Mouse (Mus musculus): Measurements from ENCODE around the gene Bcl10. TPM values are rescaled to one million over a fixed set of nuclear protein-coding genes. Genes with fewer than 3 reads are reported as not detected.

Gene Bcl10
- polyA plus RNA-seq, 1 experiment from 2014 or later = 38.6 TPM

GRCm38 (mm10) chr3:145941971-145942370, 19.4 kb downstream of the Bcl10 start:
- H3K27me3 ChIP-seq (replicated peaks; ENCODE audit: control insufficient read depth, insufficient read depth, low read length) = no peaks in the 10 kb centered on the region
- H3K4me3 ChIP-seq (replicated peaks; ENCODE audit: low read length) = no peak overlapping the region
- H3K4me2 ChIP-seq (ENCODE audit: low read length) = no peak overlapping the region
- no peaks in the 10 kb centered on the region for H3K9me3 ChIP-seq (ENCODE audit: control insufficient read depth, low read length)
- WGBS = 12% methylated on average over 3 of the region's 3 CpGs
- H3K36me3 ChIP-seq (ENCODE audit: control insufficient read depth, insufficient read depth) = peaks cover 11% of the 10 kb centered on the region
- no peak overlapping the region for H3K9ac ChIP-seq (replicated peaks; ENCODE audit: low read depth, low read length)
- H3K27ac ChIP-seq (ENCODE audit: low read length) = no peak overlapping the region
- no peak for ATAC-seq
- H3K4me1 ChIP-seq (replicated peaks; ENCODE audit: control insufficient read depth, insufficient read depth, low read length) = peaks cover 36% of the 10 kb centered on the region

- H3K4me1 ChIP-seq (replicated peaks; ENCODE audit: control insufficient read depth, insufficient read depth, low read length) = peaks cover 25% of the 10 kb centered on the region
- H3K27ac ChIP-seq (ENCODE audit: low read length) = no peak overlapping the region
- H3K4me3 ChIP-seq (replicated peaks; ENCODE audit: low read length) = no peak overlapping the region
- no peaks in the 10 kb centered on the region for H3K27me3 ChIP-seq (replicated peaks; ENCODE audit: control insufficient read depth, insufficient read depth, low read length)
- H3K36me3 ChIP-seq (ENCODE audit: control insufficient read depth, insufficient read depth) = peaks cover 11% of the 10 kb centered on the region
- H3K9me3 ChIP-seq (ENCODE audit: control insufficient read depth, low read length) = no peaks in the 10 kb centered on the region
- WGBS = 87% methylated on average over 7 of the region's 7 CpGs
- H3K9ac ChIP-seq (replicated peaks; ENCODE audit: low read depth, low read length) = no peak overlapping the region
- H3K4me2 ChIP-seq (ENCODE audit: low read length) = no peak overlapping the region
- ATAC-seq = no peak
Measured at GRCm38 (mm10) chr3:145944348-145944747, 21.7 kb downstream of the Bcl10 start.

GRCm38 (mm10) chr3:145945904-145946303, 23.3 kb downstream of the Bcl10 start:
- WGBS = 89% methylated on average over 3 of the region's 3 CpGs
- no peak for ATAC-seq

GRCm38 (mm10) chr3:145946654-145947053, 24.1 kb downstream of the Bcl10 start:
- no peak for ATAC-seq
- H3K4me2 ChIP-seq (ENCODE audit: low read length) = no peak overlapping the region
- no peak overlapping the region for H3K9ac ChIP-seq (replicated peaks; ENCODE audit: low read depth, low read length)
- H3K4me3 ChIP-seq (replicated peaks; ENCODE audit: low read length) = no peak overlapping the region
- peaks cover 8% of the 10 kb centered on the region for H3K36me3 ChIP-seq (ENCODE audit: control insufficient read depth, insufficient read depth)
- H3K27me3 ChIP-seq (replicated peaks; ENCODE audit: control insufficient read depth, insufficient read depth, low read length) = peaks cover 2% of the 10 kb centered on the region
- WGBS = 64% methylated on average over 2 of the region's 2 CpGs
- H3K4me1 ChIP-seq (replicated peaks; ENCODE audit: control insufficient read depth, insufficient read depth, low read length) = peaks cover 13% of the 10 kb centered on the region
- H3K9me3 ChIP-seq (ENCODE audit: control insufficient read depth, low read length) = no peaks in the 10 kb centered on the region
- H3K27ac ChIP-seq (ENCODE audit: low read length) = no peak overlapping the region

More at GRCm38 (mm10) chr3:145945904-145946303, 23.3 kb downstream of the Bcl10 start:
- Histone ChIP-seq H3K9me3 (ENCODE audit: control insufficient read depth, low read length) (no peaks in the 10 kb centered on the region), H3K27me3 (replicated peaks; ENCODE audit: control insufficient read depth, insufficient read depth, low read length) (peaks cover 2% of the 10 kb centered on the region), H3K27ac (ENCODE audit: low read length) (no peak overlapping the region), H3K4me1 (replicated peaks; ENCODE audit: control insufficient read depth, insufficient read depth, low read length) (peaks cover 18% of the 10 kb centered on the region), H3K4me3 (replicated peaks; ENCODE audit: low read length) (no peak overlapping the region), H3K36me3 (ENCODE audit: control insufficient read depth, insufficient read depth) (peaks cover 8% of the 10 kb centered on the region), H3K9ac (replicated peaks; ENCODE audit: low read depth, low read length) (no peak overlapping the region), H3K4me2 (ENCODE audit: low read length) (no peak overlapping the region)

GRCm38 (mm10) chr3:145947539-145948204, 25.1 kb downstream of the Bcl10 start:
- Histone ChIP-seq H3K27ac (ENCODE audit: low read length) (no peak overlapping the region), H3K9ac (replicated peaks; ENCODE audit: low read depth, low read length) (no peak overlapping the region), H3K27me3 (replicated peaks; ENCODE audit: control insufficient read depth, insufficient read depth, low read length) (peaks cover 2% of the 10 kb centered on the region), H3K4me1 (replicated peaks; ENCODE audit: control insufficient read depth, insufficient read depth, low read length) (peaks cover 7% of the 10 kb centered on the region), H3K4me2 (ENCODE audit: low read length) (no peak overlapping the region), H3K4me3 (replicated peaks; ENCODE audit: low read length) (no peak overlapping the region), H3K36me3 (ENCODE audit: control insufficient read depth, insufficient read depth) (peaks cover 8% of the 10 kb centered on the region), H3K9me3 (ENCODE audit: control insufficient read depth, low read length) (no peaks in the 10 kb centered on the region)
- 15% methylated on average over 6 of the region's 6 CpGs for WGBS
- ATAC-seq = peak; percentile 62

- 7% methylated on average over 15 of the region's 15 CpGs for WGBS
- Histone ChIP-seq H3K27me3 (replicated peaks; ENCODE audit: control insufficient read depth, insufficient read depth, low read length) (peaks cover 2% of the 10 kb centered on the region), H3K9ac (replicated peaks; ENCODE audit: low read depth, low read length) (no peak overlapping the region), H3K27ac (ENCODE audit: low read length) (no peak overlapping the region), H3K4me1 (replicated peaks; ENCODE audit: control insufficient read depth, insufficient read depth, low read length) (peaks cover 5% of the 10 kb centered on the region), H3K4me2 (ENCODE audit: low read length) (peak overlapping the region; percentile 43), H3K9me3 (ENCODE audit: control insufficient read depth, low read length) (no peaks in the 10 kb centered on the region), H3K36me3 (ENCODE audit: control insufficient read depth, insufficient read depth) (no peaks in the 10 kb centered on the region), H3K4me3 (replicated peaks; ENCODE audit: low read length) (peak overlapping the region; percentile 5)
- ATAC-seq = peak; percentile 87
Measured at GRCm38 (mm10) chr3:145950034-145950814, 27.6 kb downstream of the Bcl10 start.

GRCm38 (mm10) chr3:145950815-145951130, 28.2 kb downstream of the Bcl10 start:
- Histone ChIP-seq H3K36me3 (ENCODE audit: control insufficient read depth, insufficient read depth) (no peaks in the 10 kb centered on the region), H3K4me3 (replicated peaks; ENCODE audit: low read length) (no peak overlapping the region), H3K9me3 (ENCODE audit: control insufficient read depth, low read length) (no peaks in the 10 kb centered on the region), H3K4me1 (replicated peaks; ENCODE audit: control insufficient read depth, insufficient read depth, low read length) (peaks cover 5% of the 10 kb centered on the region), H3K27me3 (replicated peaks; ENCODE audit: control insufficient read depth, insufficient read depth, low read length) (peaks cover 2% of the 10 kb centered on the region), H3K9ac (replicated peaks; ENCODE audit: low read depth, low read length) (no peak overlapping the region), H3K4me2 (ENCODE audit: low read length) (no peak overlapping the region), H3K27ac (ENCODE audit: low read length) (no peak overlapping the region)
- ATAC-seq = no peak
- 41% methylated on average over 5 of the region's 5 CpGs for WGBS

GRCm38 (mm10) chr3:145951287-145952165, 28.9 kb downstream of the Bcl10 start:
- no peak overlapping the region for H3K4me2 ChIP-seq (ENCODE audit: low read length)
- peaks cover 2% of the 10 kb centered on the region for H3K27me3 ChIP-seq (replicated peaks; ENCODE audit: control insufficient read depth, insufficient read depth, low read length)
- no peaks in the 10 kb centered on the region for H3K36me3 ChIP-seq (ENCODE audit: control insufficient read depth, insufficient read depth)
- no peak overlapping the region for H3K27ac ChIP-seq (ENCODE audit: low read length)
- no peak overlapping the region for H3K9ac ChIP-seq (replicated peaks; ENCODE audit: low read depth, low read length)
- WGBS = 76% methylated on average over 17 of the region's 17 CpGs
- no peak for ATAC-seq
- no peaks in the 10 kb centered on the region for H3K9me3 ChIP-seq (ENCODE audit: control insufficient read depth, low read length)
- H3K4me1 ChIP-seq (replicated peaks; ENCODE audit: control insufficient read depth, insufficient read depth, low read length) = peaks cover 5% of the 10 kb centered on the region
- H3K4me3 ChIP-seq (replicated peaks; ENCODE audit: low read length) = no peak overlapping the region

- Histone ChIP-seq H3K4me3 (replicated peaks; ENCODE audit: low read length) (no peak overlapping the region), H3K9ac (replicated peaks; ENCODE audit: low read depth, low read length) (no peak overlapping the region), H3K9me3 (ENCODE audit: control insufficient read depth, low read length) (no peaks in the 10 kb centered on the region; the same call in 1 of the 2 replicates), H3K4me1 (replicated peaks; ENCODE audit: control insufficient read depth, insufficient read depth, low read length) (peaks cover 5% of the 10 kb centered on the region), H3K4me2 (ENCODE audit: low read length) (no peak overlapping the region), H3K27ac (ENCODE audit: low read length) (no peak overlapping the region), H3K27me3 (replicated peaks; ENCODE audit: control insufficient read depth, insufficient read depth, low read length) (peaks cover 2% of the 10 kb centered on the region), H3K36me3 (ENCODE audit: control insufficient read depth, insufficient read depth) (no peaks in the 10 kb centered on the region)
- 91% methylated on average over 7 of the region's 7 CpGs for WGBS
- ATAC-seq = no peak
Measured at GRCm38 (mm10) chr3:145952945-145953344, 30.3 kb downstream of the Bcl10 start.

Measured in forebrain, embryonic 16.5 days (tissue).